Mouse (Mus musculus): ENCODE measurements around the gene Mcm5. TPM values are rescaled to one million over a fixed set of nuclear protein-coding genes. Genes with fewer than 3 reads are reported as not detected.
A peak's percentile ranks its signal among the peaks of the same experiment; 100 is the strongest.

Gene Mcm5
- total RNA-seq, 2 experiments from 2014 or later, result 7.8 to 9.4 TPM

GRCm38 (mm10) chr8:75152505-75153082 is 43.2 kb downstream of the Mcm5 start:
- peak in 1 of 2 experiments; percentile 37 for DNase-seq (ENCODE audit: low spot score in 2 of 2)
- intact Hi-C loops (cut with DNase I), result loop anchor here (2.0 kb wide), 1 partner anchor 14 kb away; no protein-coding TSS in a partner anchor

GRCm38 (mm10) chr8:75154855-75155478 is 45.6 kb downstream of the Mcm5 start:
- intact Hi-C loops (cut with DNase I), result no loop called here
- no peak for DNase-seq (ENCODE audit: low spot score in 2 of 2)

GRCm38 (mm10) chr8:75155740-75156322 is 46.5 kb downstream of the Mcm5 start:
- no peak for DNase-seq (ENCODE audit: low spot score in 2 of 2)
- intact Hi-C loops (cut with DNase I), result no loop called here

GRCm38 (mm10) chr8:75157471-75158230 is 48.3 kb downstream of the Mcm5 start:
- intact Hi-C loops (cut with DNase I), result no loop called here
- DNase-seq (ENCODE audit: low spot score in 2 of 2), result no peak

- intact Hi-C loops (cut with DNase I), result no loop called here
- no peak for DNase-seq (ENCODE audit: low spot score in 2 of 2)
Observed at GRCm38 (mm10) chr8:75169363-75169762, 60.0 kb downstream of the Mcm5 start.

- no peak for DNase-seq (ENCODE audit: low spot score in 2 of 2)
- intact Hi-C loops (cut with DNase I), result no loop called here
Observed at GRCm38 (mm10) chr8:75172009-75172685, 62.8 kb downstream of the Mcm5 start.

Other genes with a start within 250 kb of the Mcm5 start
- under 1 TPM in 1 of 2 experiments, not detected in 1; 0.21 TPM for gene Isx, start 236.4 kb upstream of the Mcm5 start, total RNA-seq (2021)
- 10 to 100 TPM; 22.1 to 31.0 TPM for gene Hmgxb4, start 116.2 kb upstream of the Mcm5 start, total RNA-seq (2021)
- 10 to 100 TPM; 37.6 to 38.6 TPM for gene Tom1, start 75.9 kb upstream of the Mcm5 start, total RNA-seq (2021)
- 1 to 10 TPM; 4.6 to 5.4 TPM for gene Hmox1, start 15.9 kb upstream of the Mcm5 start, total RNA-seq (2021)
- gene Rasd2, start 104.4 kb downstream of the Mcm5 start, total RNA-seq (2021), result 100 to 1,000 TPM in 1 of 2 experiments, 10 to 100 TPM in 1; 65.6 to 135 TPM